Mouse (Mus musculus) thymus, adult 2 months (tissue): Measurements from ENCODE around the gene Pfn4. TPM values are rescaled to one million over a fixed set of nuclear protein-coding genes. Genes with fewer than 3 reads are reported as not detected.
A peak's percentile ranks its signal among the peaks of the same experiment; 100 is the strongest.

Experiments used
- DNase-seq: peaks from one replicate; pipeline ENCODE4 v3.0.0; 2021
- H3K27ac ChIP-seq: fragments of 200-500 bp; 2 replicates; pipeline ENCODE4 v1.5.1; 2012; ENCODE audit warnings: low read length, control low read depth; ENCODE audit not compliant: control insufficient read depth, insufficient read depth
- H3K27me3 ChIP-seq: fragments of 200-500 bp; 2 replicates; pipeline ENCODE4 v1.6.1; 2012; ENCODE audit warnings: mild to moderate bottlenecking, low read length, moderate library complexity, mixed read lengths; ENCODE audit not compliant: control insufficient read depth, insufficient read depth
- H3K36me3 ChIP-seq: fragments of 200-500 bp; 2 replicates; pipeline ENCODE4 v1.6.1; 2012; ENCODE audit warnings: mild to moderate bottlenecking, low read length, moderate library complexity; ENCODE audit not compliant: control insufficient read depth, insufficient read depth
- H3K4me1 ChIP-seq: fragments of 200-500 bp; replicated peaks from 2 replicates; pipeline ENCODE4 v1.6.1; 2012; ENCODE audit warnings: low read length; ENCODE audit not compliant: control insufficient read depth, insufficient read depth
- H3K4me3 ChIP-seq: fragments of 200-500 bp; 2 replicates; pipeline ENCODE4 v1.5.1; 2012; ENCODE audit warnings: mild to moderate bottlenecking, low read length, control low read depth, moderate library complexity; ENCODE audit not compliant: control insufficient read depth, insufficient read depth
- CTCF ChIP-seq: fragments of 200-500 bp; IDR thresholded peaks from 2 replicates; pipeline ENCODE4 v1.5.1; 2012; ENCODE audit warnings: mild to moderate bottlenecking, control low read depth, low read length, moderate library complexity, borderline replicate concordance; ENCODE audit not compliant: control insufficient read depth, poor library complexity, insufficient read depth; ENCODE audit errors: extremely low read depth
- POLR2A ChIP-seq: fragments of 200-500 bp; IDR thresholded peaks from 2 replicates; pipeline ENCODE4 v1.6.1; 2012; ENCODE audit warnings: mild to moderate bottlenecking, low read length, control low read depth, moderate library complexity; ENCODE audit not compliant: control insufficient read depth, poor library complexity, insufficient read depth; ENCODE audit errors: extremely low read depth
- WGBS: fragments of 180-500 bp; shearing (Covaris S2); methylation state at CpG from one replicate; pipeline ENCODE4 v1.1.7; 2018; 5-methylcytosine and 5-hydroxymethylcytosine counted together
- polyA plus RNA-seq: library from polyadenylated mRNA; depleted of rRNA; stranded (reverse); fragments of >200 nt; gene quantifications from 2 replicates; pipeline ENCODE4 v1.2.3, GENCODE M21; 2012; rRNA removed

Gene Pfn4
- polyA plus RNA-seq, 1 experiment, result 0.32 TPM

GRCm38 (mm10) chr12:4813636-4814035, 44.8 kb downstream of the Pfn4 start:
- no peak for DNase-seq
- WGBS, result 96% methylated on average over 4 of the region's 4 CpGs

DNA sequence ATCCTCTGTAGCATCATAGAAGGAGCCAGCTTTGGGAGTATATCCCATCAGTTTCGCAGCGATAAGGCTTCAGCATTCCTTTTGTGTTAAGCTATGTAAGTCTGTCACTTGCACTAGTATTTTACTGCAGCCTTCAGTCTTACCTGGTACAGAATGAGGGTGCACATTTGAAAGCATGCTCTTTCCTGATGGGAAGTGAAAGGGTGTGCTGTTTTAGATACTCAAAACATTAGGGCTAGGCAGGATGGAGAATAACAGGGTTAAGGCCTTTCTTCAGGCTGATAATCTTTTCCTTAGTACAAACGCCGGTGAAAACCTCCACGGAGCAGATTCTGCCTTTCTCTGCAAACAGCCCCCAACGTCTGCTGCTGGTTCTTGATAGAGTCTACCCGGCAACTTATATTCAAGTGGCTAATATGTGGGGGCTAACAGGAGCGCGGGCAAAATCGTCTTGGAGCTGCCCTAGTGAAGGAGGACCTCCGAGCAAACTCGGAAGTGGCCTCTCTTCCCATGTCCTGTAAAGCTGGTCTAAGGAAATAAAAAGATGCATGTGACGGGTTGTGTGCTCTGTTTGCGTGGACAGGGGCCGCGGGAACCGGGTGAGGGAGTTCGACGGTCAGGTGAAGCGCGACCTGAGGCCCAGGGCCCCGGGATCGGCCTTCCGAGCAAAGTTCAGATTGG, 48.0 kb downstream of the Pfn4 start:
- WGBS, result 8% methylated on average over 24 of the region's 24 CpGs
- peaks cover 2% of the 10 kb centered on the region; the same call in 1 of the 2 replicates for H3K4me1 ChIP-seq
- DNase-seq, result no peak
- TF ChIP-seq CTCF (no peak), POLR2A (no peak)
- H3K27ac ChIP-seq, result peak overlapping the region; percentile 32; the same call in 1 of the 2 replicates
- H3K4me3 ChIP-seq, result peak overlapping the region; percentile 87
- peaks cover 11% of the 10 kb centered on the region for H3K36me3 ChIP-seq
- no peaks in the 10 kb centered on the region for H3K27me3 ChIP-seq

More at GRCm38 (mm10) chr12:4813636-4814035, 44.8 kb downstream of the Pfn4 start:
- H3K4me3 ChIP-seq, result no peak overlapping the region
- no peaks in the 10 kb centered on the region for H3K36me3 ChIP-seq
- H3K27me3 ChIP-seq, result no peaks in the 10 kb centered on the region
- H3K4me1 ChIP-seq, result peaks cover 2% of the 10 kb centered on the region; the same call in 1 of the 2 replicates
- TF ChIP-seq CTCF, result no peak
- no peak for TF ChIP-seq POLR2A
- no peak overlapping the region for H3K27ac ChIP-seq

DNA sequence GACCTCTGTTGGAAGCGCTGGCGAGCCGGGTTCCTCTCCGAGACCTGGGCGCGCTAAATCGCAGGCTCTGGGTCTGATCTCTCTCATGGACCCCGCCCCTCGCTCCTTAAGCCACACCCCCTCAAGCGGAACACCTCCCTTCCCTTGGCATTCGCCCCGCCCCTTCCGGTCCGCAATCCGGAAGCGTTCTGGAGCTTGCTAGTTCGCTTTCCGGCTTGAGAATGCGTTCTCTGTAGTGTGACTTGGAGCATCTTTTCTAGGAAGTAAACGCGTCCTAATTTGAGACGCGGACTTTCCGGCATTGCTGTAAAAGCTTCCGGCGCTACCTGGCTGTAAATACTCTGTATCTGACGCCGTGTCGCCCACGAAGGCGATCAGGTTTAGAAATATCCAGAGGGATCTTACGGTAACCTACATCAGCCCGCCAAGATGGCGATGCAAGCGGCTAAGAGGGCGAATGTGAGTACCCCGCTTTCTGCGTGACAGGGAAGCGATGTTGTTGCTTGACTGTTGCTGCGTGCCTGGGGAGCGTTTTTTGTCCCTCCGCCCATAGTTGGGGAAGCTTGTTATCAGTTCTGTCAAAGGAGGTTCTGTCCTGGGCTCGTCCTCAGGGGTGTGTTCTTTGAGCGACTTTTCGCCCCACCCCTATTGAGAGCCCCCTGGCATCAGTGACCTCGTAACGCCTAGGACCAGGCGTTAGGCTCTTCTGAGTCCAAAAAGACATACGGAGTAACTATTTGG, 48.7 kb downstream of the Pfn4 start, which contains the start of gene Sf3b6:
TSS of gene Sf3b6 (plus strand) at position 184 of the 741 bp plus-strand sequence.
- Histone ChIP-seq H3K27ac (peak within 1 kb of the TSS; percentile 69), H3K4me1 (peaks cover 2% of the 10 kb centered on the region; the same call in 1 of the 2 replicates), H3K36me3 (peaks cover 17% of the 10 kb centered on the region), H3K4me3 (peak within 1 kb of the TSS; percentile 87), H3K27me3 (no peaks in the 10 kb centered on the region)
- TF ChIP-seq CTCF, result no peak
- TF ChIP-seq POLR2A, result peak; percentile 63
- under 1% methylated on average over 49 of the region's 49 CpGs for WGBS
- DNase-seq, result peak; percentile 100

DNA sequence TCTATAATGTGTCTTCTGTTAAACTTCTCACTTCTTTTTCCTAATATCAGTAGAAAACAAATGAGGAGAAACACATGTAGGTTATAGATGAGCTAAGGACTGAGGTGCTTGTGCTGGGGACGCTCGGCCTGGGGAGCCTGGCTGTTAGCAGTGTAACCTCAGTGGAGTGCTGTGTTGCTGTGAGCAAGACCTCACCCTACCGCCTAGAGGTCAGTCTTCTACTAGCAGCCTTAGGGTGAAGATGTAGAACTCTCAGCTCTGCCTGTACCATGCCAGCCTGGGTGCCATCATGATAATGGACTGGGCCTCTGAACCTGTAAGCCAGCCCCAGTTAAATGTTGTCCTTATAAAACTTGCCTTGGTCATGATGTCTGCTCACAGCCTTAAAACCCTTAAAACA, 58.4 kb downstream of the Pfn4 start:
- peaks cover 36% of the 10 kb centered on the region for H3K36me3 ChIP-seq
- TF ChIP-seq CTCF (no peak), POLR2A (no peak)

More for the DNA sequence above, 58.4 kb downstream of the Pfn4 start:
- Histone ChIP-seq H3K27ac (no peak overlapping the region), H3K27me3 (no peaks in the 10 kb centered on the region), H3K4me1 (no peaks in the 10 kb centered on the region), H3K4me3 (no peak overlapping the region)
- WGBS, result 92% methylated on average over 3 of the region's 3 CpGs
- no peak for DNase-seq

Other genes with a start within 250 kb of the Pfn4 start
- gene Itsn2, start 176.4 kb upstream of the Pfn4 start, polyA plus RNA-seq, result 51.6 and 62.9 TPM in 2 replicates
- not detected in 2 replicates for gene Gm3625, start 176.1 kb upstream of the Pfn4 start, polyA plus RNA-seq
- gene Fam228a, start 30.6 kb upstream of the Pfn4 start, polyA plus RNA-seq, result 0.18 and 0.32 TPM in 2 replicates
- 0.71 and 0.99 TPM in 2 replicates for gene Fam228b, start 245 bp downstream of the Pfn4 start, polyA plus RNA-seq
- 134 and 153 TPM in 2 replicates for gene Sf3b6, start 48.5 kb downstream of the Pfn4 start, polyA plus RNA-seq
- gene Fkbp1b, start 72.6 kb downstream of the Pfn4 start, polyA plus RNA-seq, result 1.7 and 3.7 TPM in 2 replicates
- 9.8 and 10.9 TPM in 2 replicates for gene Wdcp, start 74.3 kb downstream of the Pfn4 start, polyA plus RNA-seq
- gene Mfsd2b, start 105.3 kb downstream of the Pfn4 start, polyA plus RNA-seq, result 2.3 and 2.7 TPM in 2 replicates
- gene Ubxn2a, start 138.7 kb downstream of the Pfn4 start, polyA plus RNA-seq, result 3.3 and 5.9 TPM in 2 replicates
- gene Atad2b, start 148.3 kb downstream of the Pfn4 start, polyA plus RNA-seq, result 25.5 and 50.2 TPM in 2 replicates